ENCODE assay signal across 8 mouse cellular contexts in the genomic region with DNA sequence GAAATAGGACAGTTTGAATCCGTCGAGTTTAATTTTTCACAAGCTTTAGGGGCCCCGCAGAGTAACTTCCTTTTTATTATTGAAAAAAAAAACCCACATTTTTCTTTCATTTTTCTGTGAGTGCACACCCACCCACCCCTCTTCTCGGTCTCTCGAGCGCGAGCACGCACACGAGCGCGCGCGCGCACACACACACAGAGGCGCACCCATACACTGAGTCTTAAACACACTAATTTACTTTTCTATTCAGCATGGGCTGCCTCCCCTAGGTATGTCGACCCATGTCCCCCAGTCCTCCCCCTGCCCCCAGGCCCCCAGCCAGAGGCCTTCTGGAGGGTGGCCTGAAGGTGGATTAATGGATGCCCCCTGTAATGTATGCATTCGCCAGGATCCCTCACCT. TPM values are rescaled to one million over a fixed set of nuclear protein-coding genes. Genes with fewer than 3 reads are reported as not detected.
A peak's percentile ranks its signal among the peaks of the same experiment; 100 is the strongest.
DNase-seq lines count a peak whose midpoint lies in the region; ATAC-seq and TF ChIP-seq lines count a peak whose summit lies in the region.
"Had no signal": no experiment of that assay in that cellular context is flagged by ENCODE, and none has a peak within 500 bp of the region (broad histone marks: within the 10 kb centered on the region; RNA-seq: fewer than 3 reads in every experiment).

No protein-coding gene starts in this region.

- no peaks in the 10 kb centered on the region for H3K9me3 ChIP-seq in forebrain, embryonic 16.5 days (ENCODE audit: control insufficient read depth, low read length)
- H3K9me3 ChIP-seq in liver, embryonic 14.5 days (ENCODE audit: control insufficient read depth, low read length) = no peaks in the 10 kb centered on the region
- H3K9me3 ChIP-seq in stomach, embryonic 16.5 days (replicated peaks; ENCODE audit: control insufficient read depth, low read length) = no peaks in the 10 kb centered on the region

- TF ChIP-seq CTCF in liver, embryonic 14.5 days (IDR thresholded peaks at IDR 0.05; ENCODE audit: low read depth) = no peak

- 4% methylated on average over 17 of the region's 17 CpGs for WGBS in forebrain, embryonic 16.5 days
- 14% methylated on average over 17 of the region's 17 CpGs for WGBS in liver, embryonic 14.5 days (ENCODE audit: insufficient replicate concordance)
- WGBS in stomach, embryonic 16.5 days = 11% methylated on average over 17 of the region's 17 CpGs

- no peak overlapping the region for H3K27ac ChIP-seq in forebrain, embryonic 16.5 days (ENCODE audit: low read length)
- H3K27ac ChIP-seq in liver, embryonic 14.5 days = no peak overlapping the region
- no peak overlapping the region for H3K27ac ChIP-seq in stomach, embryonic 16.5 days (ENCODE audit: low read length)

- H3K4me3 ChIP-seq in forebrain, embryonic 16.5 days (replicated peaks; ENCODE audit: low read length) = peak overlapping the region; percentile 43
- H3K4me3 ChIP-seq in liver, embryonic 14.5 days (ENCODE audit: insufficient read depth in 1 of 2, low read depth in 2 of 2, low read length in 2 of 2) = no peak overlapping the region
- H3K4me3 ChIP-seq in stomach, embryonic 16.5 days (replicated peaks; ENCODE audit: low read length) = peak overlapping the region; percentile 45

- ATAC-seq in forebrain, embryonic 16.5 days = peak; percentile 47; the same call in 1 of the 2 replicates
- ATAC-seq in liver, embryonic 14.5 days (ENCODE audit: insufficient read depth) = no peak
- ATAC-seq in stomach, embryonic 16.5 days (ENCODE audit: insufficient read depth, low FRiP score) = no peak

- peak overlapping the region; percentile 67 for H3K4me2 ChIP-seq in forebrain, embryonic 16.5 days (ENCODE audit: low read length)
- H3K4me2 ChIP-seq in liver, embryonic 14.5 days (ENCODE audit: low read depth) = peak overlapping the region; percentile 46
- H3K4me2 ChIP-seq in stomach, embryonic 16.5 days (ENCODE audit: low read depth, low read length) = peak overlapping the region; percentile 72

- H3K9ac ChIP-seq in forebrain, embryonic 16.5 days (replicated peaks; ENCODE audit: low read depth, low read length) = peak overlapping the region; percentile 52
- no peak overlapping the region for H3K9ac ChIP-seq in liver, embryonic 14.5 days (replicated peaks)
- peak overlapping the region; percentile 63 for H3K9ac ChIP-seq in stomach, embryonic 16.5 days (ENCODE audit: low read length)

- no peak for TF ChIP-seq EP300 in liver, embryonic 14.5 days (IDR thresholded peaks at IDR 0.05; ENCODE audit: low read depth)

- peak; percentile 50 for DNase-seq in thymus, postnatal 0 days (ENCODE audit: low spot score)
- DNase-seq in thymus, adult 18-20 months = no peak
- DNase-seq in liver, embryonic 14.5 days (ENCODE audit: low read depth in 3 of 3, low spot score in 3 of 3) = no peak
- no peak for DNase-seq in adrenal gland, postnatal 25 days
- DNase-seq in ovary, postnatal 14 days (ENCODE audit: low spot score) = no peak
- DNase-seq: kidney, postnatal 36 days had no signal

- H3K36me3 ChIP-seq in forebrain, embryonic 16.5 days (ENCODE audit: control insufficient read depth, insufficient read depth) = no peaks in the 10 kb centered on the region
- H3K36me3 ChIP-seq in liver, embryonic 14.5 days (replicated peaks; ENCODE audit: control insufficient read depth, insufficient read depth, low read depth) = no peaks in the 10 kb centered on the region
- no peaks in the 10 kb centered on the region for H3K36me3 ChIP-seq in stomach, embryonic 16.5 days (ENCODE audit: control insufficient read depth, insufficient read depth, low read length)

- peaks cover 50% of the 10 kb centered on the region for H3K27me3 ChIP-seq in forebrain, embryonic 16.5 days (replicated peaks; ENCODE audit: control insufficient read depth, insufficient read depth, low read length)
- H3K27me3 ChIP-seq in liver, embryonic 14.5 days (ENCODE audit: control insufficient read depth, insufficient read depth, low read length) = peaks cover 17% of the 10 kb centered on the region
- H3K27me3 ChIP-seq in stomach, embryonic 16.5 days (ENCODE audit: control insufficient read depth, insufficient read depth, low read length) = peaks cover 5% of the 10 kb centered on the region; the same call in 1 of the 2 replicates

- H3K4me1 ChIP-seq in forebrain, embryonic 16.5 days (replicated peaks; ENCODE audit: control insufficient read depth, insufficient read depth, low read length) = peaks cover 21% of the 10 kb centered on the region
- H3K4me1 ChIP-seq in liver, embryonic 14.5 days (replicated peaks; ENCODE audit: control insufficient read depth in 2 of 2, insufficient read depth in 2 of 2, low read length in 1 of 2) = no peaks in the 10 kb centered on the region
- peaks cover 9% of the 10 kb centered on the region; the same call in 1 of the 2 replicates for H3K4me1 ChIP-seq in stomach, embryonic 16.5 days (ENCODE audit: control insufficient read depth, insufficient read depth, low read length)

RNA-seq across cellular contexts. Expression of gene Ak8, which starts 51.7 kb away (rescaled TPM):
- 0.90 and 1.0 TPM in 2 replicates for polyA plus RNA-seq in thymus, postnatal 0 days (2015; fragmentation: Nextera tagmentation; extraction: Ambion mirVana)
- polyA plus RNA-seq in forebrain, embryonic 16.5 days (2015; fragmentation: Nextera tagmentation; extraction: Ambion mirVana) = 1.0 and 1.5 TPM in 2 replicates
- polyA plus RNA-seq in liver, embryonic 14.5 days (2012; rRNA removed) = 0.11 and 0.18 TPM in 2 replicates
- 0.24 and 0.32 TPM in 2 replicates for polyA plus RNA-seq in liver, embryonic 14.5 days (2014; fragmentation: Nextera tagmentation; extraction: Ambion mirVana)
- polyA plus RNA-seq in stomach, embryonic 16.5 days (2015; fragmentation: Nextera tagmentation; extraction: Ambion mirVana) = 0.46 and 1.2 TPM in 2 replicates
- not detected in 2 replicates for total RNA-seq in adrenal gland, postnatal 25 days (2021)

RNA-seq across cellular contexts. Expression of gene Spaca9, which starts 52.1 kb away (rescaled TPM):
- polyA plus RNA-seq in thymus, postnatal 0 days (2015; fragmentation: Nextera tagmentation; extraction: Ambion mirVana) = 1.9 and 3.2 TPM in 2 replicates
- 1.4 and 2.1 TPM in 2 replicates for polyA plus RNA-seq in forebrain, embryonic 16.5 days (2015; fragmentation: Nextera tagmentation; extraction: Ambion mirVana)
- polyA plus RNA-seq in liver, embryonic 14.5 days (2012; rRNA removed) = 1.3 and 2.2 TPM in 2 replicates
- polyA plus RNA-seq in liver, embryonic 14.5 days (2014; fragmentation: Nextera tagmentation; extraction: Ambion mirVana) = 2.0 and 2.5 TPM in 2 replicates
- polyA plus RNA-seq in stomach, embryonic 16.5 days (2015; fragmentation: Nextera tagmentation; extraction: Ambion mirVana) = 1.3 and 1.5 TPM in 2 replicates
- 1.5 TPM in 1 of 2 replicates, not detected in the other for total RNA-seq in adrenal gland, postnatal 25 days (2021)

Comparison
In these comparisons a context has a peak if more than half of its experiments do, and no peak if none do; other contexts are left out.
1. H3K4me3 ChIP-seq: peak in forebrain, embryonic 16.5 days (single experiment) and stomach, embryonic 16.5 days (single experiment); none in liver, embryonic 14.5 days (0 of 2).
2. Peak in every context shown above with its lines, with median percentiles within 50 percentile points of each other: H3K4me2 ChIP-seq.